Mouse (Mus musculus) left cerebral cortex, adult 11 months (tissue): ENCODE results near the gene Ankrd31.
A peak's percentile ranks its signal among the peaks of the same experiment; 100 is the strongest.
"Not testable (repeated sequence)": the region's sequence is repeated elsewhere in the genome, so short reads cannot be mapped to it uniquely, and the experiment has no call there.

Experiments
- DNase-seq: peaks from one replicate; pipeline ENCODE4 v3.0.0; 2022; ENCODE audit warnings: low spot score

Gene Ankrd31

DNA sequence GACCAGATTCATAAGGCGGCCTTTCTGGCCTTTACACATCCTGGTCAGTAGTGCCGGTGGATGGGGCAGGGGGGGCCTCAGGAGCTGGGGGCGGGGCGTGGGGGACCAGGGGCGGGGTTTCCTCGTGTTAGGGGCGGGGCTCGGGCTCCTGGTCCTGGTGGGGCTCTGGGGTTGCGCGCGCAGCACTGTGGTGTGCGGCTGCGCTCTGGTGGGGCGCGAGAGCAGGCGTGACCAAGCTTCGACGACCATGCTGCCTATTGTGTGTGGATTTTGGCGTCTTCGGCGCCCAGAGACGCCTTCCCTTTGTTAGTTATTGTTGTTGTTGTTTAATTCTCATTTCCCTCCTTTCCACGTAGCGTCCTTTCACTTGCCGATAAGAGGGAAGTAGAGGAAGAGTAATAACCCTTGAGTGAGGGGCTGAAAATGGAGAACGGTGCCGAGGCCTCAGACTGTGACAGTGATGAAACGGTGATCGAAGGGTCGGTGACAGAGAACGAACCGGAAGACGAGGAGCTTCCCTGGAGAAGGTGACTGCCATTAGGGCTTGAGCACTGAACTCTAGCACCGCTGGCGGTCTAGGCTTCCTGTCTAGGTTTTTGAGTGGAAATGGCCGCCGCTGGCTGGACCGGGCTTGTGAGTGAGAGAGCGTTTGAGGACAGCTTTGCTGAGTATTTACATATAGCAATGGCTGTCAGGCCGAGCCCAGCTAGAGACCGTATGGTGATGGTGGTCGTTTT is at the start of gene Ankrd31:
Gene Ankrd31 (plus strand): TSS at position 164 of the 737 bp plus-strand sequence.
- DNase-seq, result no peak

DNA sequence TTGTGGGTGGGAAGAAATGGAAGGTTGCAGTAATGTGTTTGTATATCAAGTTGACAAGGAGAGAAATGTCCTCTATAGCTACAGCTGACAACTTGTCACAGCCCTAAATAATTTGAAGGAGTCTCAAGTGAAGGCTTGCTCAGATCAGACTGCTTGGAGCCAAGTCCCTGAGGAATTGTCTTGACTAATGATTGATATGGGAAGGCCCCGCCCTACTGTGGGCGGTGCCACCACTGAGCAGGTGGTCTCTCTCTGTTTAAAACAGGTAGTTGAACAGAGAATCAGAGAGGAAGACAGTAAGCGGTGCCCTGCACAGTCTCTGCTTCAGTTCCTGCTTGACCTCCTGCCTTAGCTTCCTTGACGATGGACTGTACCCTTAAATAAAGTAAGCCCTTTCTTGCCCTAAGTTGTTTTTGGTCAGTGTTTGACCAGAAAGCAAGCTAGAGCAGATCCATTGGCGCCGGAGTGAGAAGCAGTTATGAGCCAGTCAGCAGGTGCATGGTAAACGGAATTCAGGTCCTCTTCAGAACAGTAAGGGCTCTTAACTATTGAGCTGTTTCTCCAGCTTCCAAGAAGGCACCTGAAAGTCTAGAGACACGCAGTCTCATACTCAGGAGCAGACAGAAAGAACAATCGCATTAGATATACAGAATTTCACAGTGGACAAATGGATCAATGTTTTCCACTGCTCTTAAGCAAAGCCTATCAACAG is 45.3 kb upstream of the Ankrd31 start:
- no peak for DNase-seq

DNA sequence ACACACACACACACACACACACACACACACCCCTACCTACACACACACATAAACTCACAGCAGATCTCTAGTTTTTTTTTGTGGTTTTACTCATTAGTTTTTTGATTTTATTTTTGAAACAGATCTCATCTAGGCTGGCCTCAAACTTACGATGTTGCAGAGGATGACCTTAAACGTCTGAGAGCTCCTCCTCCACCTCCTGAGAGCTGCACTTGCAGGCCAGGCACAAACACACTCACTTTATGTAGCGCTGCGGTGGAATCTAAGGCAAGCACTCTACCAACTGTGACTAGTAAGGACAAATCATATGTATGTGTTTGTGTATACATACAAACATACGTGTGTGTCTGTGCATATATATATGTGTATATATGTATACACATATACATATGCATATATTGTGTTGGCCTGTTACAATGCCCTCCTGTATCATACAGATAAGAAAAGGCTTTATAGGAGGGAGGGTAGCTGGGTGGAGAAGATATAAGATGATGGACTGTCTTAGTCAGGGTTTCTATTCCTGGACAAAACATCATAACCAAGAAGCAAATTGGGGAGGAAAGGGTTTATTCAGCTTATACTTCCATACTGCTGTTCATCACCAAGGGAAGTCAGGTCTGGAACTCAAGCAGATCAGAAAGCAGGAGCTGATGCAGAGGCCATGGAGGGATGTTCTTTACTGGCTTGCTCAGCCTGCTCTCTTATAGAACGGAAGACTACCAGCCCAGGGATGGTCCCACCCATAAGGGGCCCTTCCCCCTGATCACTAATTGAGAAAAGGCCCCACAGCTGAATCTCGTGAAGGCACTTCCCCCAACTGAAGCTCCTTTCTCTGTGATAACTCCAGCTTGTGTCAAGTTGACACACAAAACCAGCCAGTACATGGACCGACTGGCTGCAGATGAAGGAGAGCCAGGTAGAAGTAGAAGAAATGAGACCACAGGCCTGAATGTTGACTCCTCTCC is 38.5 kb upstream of the Ankrd31 start:
- DNase-seq, result no peak

DNA sequence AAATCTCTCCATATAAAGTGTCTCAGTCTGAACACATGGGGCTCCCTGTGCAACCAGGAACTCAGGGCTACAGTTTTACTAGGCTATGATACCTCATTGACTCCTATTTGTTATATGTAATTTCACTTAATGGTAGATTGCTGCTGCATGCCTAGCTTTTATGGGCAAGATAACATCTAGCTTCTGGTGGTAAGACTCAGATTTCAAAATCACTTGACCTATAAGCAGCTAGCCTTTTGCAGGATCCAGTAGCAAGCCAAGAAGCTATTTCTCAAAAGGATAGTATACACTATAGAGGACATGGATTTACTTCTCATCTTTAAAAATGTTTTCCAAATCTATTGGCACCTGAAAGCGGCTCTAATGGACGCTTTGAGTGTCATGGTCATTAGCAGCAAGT is 31.8 kb upstream of the Ankrd31 start:
- DNase-seq, result no peak

DNA sequence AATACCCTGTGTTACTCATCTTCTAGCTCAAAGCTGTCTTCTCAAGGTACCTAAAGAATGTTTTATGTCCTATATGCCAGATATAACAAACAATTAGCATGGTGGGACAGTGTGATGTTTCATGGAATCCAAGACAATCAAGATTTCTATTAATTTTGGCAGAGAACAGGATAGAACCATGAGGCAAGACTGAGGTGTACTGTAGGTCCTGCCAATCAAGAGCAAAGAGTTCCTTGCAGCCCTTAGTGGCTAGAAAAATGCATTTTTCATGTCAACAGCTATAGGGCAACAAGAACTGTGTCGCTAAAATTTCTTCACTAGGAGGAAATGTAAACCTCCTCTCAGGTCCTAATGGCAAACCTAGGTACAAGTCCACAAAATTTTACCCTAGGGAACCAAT is 30.3 kb upstream of the Ankrd31 start:
- no peak for DNase-seq

DNA sequence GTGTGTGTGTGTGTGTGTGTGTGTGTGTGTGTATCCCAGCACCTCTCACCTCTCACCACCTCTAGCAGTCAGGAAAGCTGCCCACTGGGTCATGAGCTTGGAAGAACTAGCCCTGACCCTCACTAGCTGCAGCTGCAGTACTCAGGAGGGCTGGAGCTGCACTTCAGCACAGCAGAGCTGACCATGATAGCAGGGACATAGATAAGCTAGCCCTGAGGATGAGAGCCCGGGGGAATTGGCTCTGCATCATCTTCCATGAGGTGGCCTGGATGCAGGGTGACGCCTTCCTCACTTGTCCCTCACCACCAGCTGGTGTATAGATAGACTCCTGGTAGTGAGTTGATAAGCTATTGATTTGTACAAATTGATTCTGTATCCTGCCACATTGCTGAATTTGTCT is 28.1 kb upstream of the Ankrd31 start:
- no peak for DNase-seq

DNA sequence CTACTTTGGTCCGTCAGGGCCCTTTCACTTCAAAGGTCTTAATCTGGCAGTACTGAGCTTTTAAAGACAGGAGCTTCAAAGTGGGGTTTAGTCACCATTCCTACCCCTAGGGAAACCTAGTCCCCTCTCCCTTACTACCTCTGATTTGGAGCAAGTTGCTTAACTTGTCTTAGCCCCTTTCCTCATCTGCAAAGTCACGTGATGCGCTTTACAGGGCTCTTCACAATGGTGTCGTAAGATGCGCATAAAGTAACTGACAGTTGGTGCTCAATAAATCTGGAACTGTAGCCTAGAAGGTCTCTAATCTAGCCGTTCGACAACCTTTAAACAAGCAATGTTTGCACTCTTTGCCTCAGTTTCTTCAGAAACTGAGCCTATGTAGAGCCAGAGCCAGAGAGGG is 19.8 kb upstream of the Ankrd31 start:
- no peak for DNase-seq

DNA sequence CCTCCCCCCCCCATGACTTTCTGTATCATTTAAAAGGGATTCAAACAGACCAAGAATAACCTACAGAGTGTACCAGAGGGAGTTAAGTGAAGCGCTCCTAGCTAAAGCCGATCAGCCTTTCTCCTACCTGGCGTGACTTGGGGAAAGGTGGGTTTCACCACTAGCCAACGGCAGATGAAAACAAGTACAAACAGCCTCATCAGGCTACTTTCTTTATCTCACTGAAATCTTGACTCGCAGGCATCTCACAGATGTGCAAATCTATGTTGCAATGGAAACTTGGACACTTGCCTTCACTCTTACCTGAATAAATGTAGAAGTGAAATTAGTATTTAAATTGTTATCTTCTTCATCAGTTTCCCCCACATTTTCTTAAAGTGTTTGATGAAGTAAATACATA is 18.9 kb upstream of the Ankrd31 start:
- DNase-seq, result no peak

DNA sequence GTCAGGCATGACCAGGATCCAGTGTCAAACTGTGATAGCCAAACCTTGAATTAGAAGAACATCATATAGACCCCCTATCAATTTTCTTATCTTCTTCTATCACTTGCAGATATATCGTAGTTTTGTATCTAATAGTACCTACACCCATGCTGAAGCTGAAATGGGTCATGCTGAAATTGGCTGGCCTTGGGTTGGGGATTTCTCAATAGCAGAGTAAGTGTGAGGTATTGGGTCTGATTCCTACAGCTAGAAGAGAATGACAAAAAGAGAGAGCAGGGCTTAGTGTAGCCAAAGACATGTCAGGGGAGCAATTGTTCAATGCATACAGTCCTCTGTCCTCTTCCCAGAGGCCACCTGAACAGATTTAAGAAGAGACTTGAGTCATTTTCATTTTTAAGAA is 18.0 kb upstream of the Ankrd31 start:
- no peak for DNase-seq

DNA sequence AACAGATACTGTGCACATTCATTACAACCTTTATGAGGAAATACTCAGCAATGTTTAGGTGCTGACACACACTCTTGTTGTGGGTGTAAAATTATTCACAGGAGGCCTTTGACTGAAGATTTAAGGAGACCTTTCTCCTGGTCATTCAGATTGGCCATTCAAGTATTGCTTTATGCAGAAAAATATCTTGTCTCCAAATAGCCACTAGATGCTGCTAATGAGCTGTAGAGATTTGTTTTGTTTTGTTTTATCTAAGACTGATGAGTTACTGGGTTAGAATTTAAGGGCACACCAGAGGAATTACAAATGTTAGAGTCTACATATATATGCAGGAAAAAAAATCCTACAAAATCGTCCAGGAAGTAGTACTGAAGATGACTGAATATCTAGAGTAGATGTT is 12.9 kb upstream of the Ankrd31 start:
- no peak for DNase-seq

DNA sequence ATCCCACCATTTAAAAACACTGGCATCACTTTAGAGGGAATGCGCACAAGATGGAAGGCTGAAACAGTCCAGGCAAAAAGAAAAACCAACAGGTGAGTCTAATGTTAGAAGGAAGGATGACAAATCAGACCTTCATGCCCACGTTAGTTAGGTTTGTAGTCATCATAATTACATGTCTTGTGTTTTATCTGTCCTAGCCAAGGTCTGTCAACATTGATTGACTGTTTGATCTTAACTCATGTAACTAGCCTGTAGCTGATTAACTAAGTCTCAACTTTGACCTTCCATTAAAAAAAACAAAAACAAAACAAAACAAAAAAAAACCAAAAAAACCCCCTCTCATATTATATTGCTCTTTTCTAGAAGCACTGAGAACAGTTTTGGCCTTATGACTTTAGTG is 7.9 kb upstream of the Ankrd31 start:
- no peak for DNase-seq

DNA sequence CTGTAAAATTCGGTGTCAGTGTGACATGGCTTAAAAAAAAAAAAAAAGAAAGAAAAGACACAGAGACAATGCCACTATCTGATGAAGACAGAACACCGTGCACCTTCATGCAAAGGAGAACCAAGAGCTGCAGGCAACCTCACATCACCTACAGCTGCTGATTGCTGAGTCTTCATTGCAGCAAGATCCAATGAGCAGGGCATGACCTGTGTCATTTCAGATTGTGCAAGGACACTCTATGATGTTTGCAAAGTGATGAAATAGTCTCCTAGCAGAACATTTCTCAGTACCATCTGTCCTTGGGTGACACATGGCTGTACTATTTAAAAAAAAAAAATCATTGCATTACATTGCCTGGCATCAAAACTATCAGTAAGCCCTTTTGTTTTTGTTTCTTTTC is 5.2 kb upstream of the Ankrd31 start:
- no peak for DNase-seq

DNA sequence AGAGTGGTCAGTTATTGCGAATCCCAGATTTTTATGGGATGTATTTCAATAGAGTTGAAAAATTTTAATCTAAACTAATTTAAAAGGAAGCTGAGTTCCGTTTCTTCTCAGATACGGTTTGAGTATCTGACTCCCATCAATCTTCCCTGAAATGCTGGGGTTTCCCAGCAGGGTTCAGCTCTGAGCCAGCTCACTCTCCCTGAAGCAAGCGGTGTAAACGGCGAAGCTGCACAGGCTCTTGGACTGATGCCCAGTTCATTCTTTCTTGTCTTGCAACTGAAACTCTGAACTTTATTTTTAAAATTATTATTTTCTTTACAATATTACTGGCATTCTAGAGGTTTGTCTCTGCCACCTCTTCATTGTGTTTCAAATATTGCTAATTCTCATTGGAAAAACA is 2.0 kb upstream of the Ankrd31 start:
- no peak for DNase-seq

DNA sequence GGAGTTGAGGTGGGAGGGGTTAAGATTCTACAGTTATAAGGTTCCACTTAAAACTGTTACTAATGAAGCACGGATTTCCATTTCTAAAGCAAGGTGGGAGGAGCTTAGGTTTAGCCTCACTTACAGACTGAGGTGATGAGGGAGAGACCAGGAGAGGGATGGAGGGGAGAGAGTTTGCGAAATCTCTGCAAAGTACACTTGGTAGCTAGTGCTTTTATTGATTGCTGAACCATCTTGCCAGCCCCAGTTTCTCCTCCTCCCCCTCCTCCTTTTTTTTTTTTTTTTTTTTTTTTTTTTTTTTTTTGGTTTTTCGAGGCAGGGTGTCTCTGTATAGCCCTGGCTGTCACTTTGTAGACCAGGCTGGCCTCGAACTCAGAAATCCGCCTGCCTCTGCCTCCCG is 1.8 kb downstream of the Ankrd31 start:
- DNase-seq, result no peak

DNA sequence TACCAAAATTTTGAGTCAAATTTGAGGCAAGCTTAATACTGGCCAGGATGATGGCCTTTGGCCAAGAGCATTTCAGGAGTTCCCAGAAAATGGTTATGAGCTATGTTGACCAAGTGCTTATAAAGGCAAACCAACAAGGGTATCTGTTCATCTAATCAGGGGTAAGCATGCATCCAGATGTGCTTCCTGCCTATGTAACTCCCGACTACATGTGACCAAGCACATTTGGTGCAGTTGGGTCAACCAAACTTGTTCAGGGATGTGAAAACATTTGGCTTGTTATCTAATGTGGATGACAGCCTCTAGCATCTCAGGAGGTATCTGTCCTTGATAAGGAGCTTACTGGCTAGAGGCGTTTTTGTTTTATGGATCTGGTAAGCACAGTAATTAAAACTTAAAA is 12.8 kb downstream of the Ankrd31 start:
- DNase-seq, result no peak

DNA sequence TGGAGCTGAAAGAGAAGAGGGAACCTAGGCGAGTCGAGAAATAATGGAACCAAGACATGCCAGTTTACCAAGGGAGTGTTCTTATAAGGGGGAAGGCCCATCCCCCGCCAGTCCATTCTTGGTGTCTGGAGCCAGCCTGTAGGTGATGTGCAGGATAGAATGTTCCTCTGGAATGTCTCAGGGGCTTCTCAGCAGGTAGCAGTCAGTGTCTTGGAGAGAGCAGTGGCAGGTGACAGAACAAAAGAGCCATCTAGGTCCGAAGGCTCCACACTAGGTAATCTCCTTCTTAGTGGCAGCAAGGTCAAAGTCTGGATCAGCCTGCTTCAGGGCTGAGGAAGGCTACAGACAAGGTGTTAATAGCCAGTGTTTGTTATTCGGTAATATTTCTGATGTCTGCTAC is 38.0 kb downstream of the Ankrd31 start:
- DNase-seq, result not testable (repeated sequence)

DNA sequence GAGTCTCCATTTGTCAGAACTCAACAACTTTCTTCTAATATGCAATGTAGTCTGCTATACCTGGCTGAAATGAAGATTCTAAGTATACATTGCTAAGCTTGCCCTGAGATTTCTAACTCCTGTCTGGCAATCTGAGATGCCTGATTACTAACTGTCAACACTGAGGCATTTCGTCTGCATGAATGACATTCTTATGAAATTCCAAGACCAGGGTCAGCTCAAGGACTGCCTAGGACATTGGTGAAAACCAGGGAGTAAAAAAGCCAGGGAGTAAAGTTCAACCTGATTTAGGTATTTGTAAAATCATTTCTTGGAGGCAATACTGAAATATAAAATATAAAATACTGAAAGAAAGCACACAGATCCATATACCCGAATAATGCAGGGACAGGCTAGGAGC is 45.4 kb downstream of the Ankrd31 start:
- DNase-seq, result no peak

DNA sequence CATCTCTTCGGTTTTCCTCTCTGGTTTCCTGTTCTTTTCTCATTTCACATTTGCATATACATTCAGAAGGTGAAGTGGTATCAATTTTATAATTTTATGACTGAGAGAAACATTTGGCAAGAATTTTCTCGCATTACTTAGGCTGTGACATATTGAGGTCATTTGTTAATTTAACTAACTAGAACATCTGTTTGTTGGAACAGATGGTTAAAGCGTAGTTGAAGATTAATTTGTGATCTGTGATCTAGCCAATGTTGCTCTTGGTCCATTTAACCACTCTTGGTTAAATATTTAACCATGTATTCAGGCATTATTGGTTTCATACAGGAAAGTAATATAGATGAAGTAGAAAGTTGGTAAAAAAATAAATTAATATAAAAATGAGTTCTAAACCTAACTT is 47.2 kb downstream of the Ankrd31 start:
- DNase-seq, result no peak

DNA sequence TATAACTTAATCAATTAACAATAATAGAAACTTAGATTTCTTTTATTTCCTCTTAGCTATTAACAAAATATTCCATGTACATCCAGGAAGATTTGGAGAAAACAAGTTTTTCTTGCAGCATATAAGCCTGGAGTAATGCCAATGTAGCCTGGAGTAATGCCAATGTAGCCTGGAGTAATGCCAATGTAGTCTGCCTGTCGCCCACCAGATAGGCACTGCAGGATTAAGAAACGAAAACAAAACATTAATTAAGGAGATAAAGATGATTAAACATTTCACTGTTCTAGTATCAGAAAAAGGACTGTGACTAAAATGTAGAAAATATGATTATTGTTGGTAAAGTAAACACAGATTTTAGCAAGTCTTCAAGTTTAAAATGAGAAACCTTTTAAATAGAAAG is 49.4 kb downstream of the Ankrd31 start:
- DNase-seq, result no peak

DNA sequence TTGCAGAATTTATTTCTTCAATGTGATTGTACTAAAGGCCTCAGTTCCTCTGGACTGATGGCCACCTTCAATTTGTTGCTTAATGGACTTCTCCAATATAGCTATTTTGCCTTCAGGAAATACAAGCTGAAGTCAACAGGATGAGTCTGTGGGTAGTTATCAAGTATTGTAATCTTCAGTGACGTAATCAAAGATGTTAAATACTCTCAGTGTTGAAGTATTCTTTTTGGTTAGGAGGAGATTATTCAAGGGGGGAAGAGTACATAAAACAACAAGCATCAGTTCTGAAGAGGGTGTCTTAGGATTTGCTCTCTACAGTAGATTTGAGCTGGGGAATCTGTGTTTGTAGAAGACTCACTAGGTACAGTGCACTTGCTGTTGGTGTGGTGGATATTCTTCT is 101.7 kb downstream of the Ankrd31 start:
- DNase-seq, result no peak

DNA sequence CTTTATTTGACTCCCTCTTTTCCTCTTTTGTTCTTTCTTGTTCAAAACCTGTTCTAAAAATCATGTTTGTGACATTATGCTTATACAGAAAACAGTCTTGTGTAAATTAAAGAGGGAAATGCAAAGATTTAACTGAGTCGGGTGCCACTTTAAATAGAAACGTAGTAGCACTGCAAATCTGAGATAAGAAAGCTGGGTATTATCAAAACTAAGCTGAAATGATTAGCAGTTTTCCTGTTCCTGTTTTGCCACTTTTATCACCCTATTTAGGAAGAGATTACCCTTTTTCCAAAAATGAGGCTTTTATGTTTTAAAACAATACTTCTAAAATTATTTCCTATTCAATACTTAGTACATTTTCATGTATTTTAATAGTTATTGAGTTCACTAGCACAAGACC is 104.1 kb downstream of the Ankrd31 start:
- DNase-seq, result no peak

DNA sequence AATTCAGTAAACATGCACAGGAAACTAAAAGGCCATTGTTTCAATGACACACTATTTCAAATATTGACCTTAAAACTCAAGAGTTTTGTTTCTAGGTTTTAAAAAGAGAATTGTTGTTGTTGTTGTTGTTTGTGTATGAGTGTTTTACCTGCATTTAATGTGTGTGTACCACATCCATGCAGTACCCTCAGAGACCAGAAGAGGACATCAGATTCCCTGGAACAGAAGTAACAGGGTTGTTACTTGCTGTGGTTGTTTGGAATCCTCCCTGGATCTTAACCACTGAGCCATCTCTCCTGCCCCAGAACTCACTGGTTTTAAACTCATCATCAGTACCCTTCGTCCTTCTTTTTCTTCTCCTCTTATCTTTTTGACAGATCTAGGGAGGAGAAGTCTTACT is 105.2 kb downstream of the Ankrd31 start:
- DNase-seq, result no peak

DNA sequence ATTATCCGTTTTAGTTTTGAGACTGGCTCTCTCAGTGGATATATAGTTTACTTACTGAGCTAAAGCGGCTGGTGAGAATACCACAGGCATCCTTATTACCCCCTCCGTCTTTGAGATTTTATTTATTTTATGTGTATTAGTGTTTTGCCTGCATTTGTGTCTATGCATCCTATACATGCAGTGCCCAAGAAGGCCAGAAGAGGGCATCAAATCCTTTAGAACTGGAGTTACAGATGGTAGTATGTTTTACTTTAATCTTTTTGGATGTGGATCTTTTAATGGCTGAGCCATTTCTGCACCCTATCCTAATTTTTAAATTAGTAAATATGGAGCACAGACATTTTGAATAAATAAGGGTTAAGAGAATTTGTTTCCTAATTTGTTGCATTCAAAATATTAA is 107.1 kb downstream of the Ankrd31 start:
- DNase-seq, result peak; percentile 71
